Mouse (Mus musculus) kidney, adult 10 weeks (tissue): Measurements from ENCODE around the gene Gpr157. TPM values are rescaled to one million over a fixed set of nuclear protein-coding genes. Genes with fewer than 3 reads are reported as not detected.

Experiments
- polyA plus RNA-seq: library from polyadenylated mRNA; stranded (reverse); fragments of 350-450 nt; fragmentation: Illumina TruSeq; extraction: RNeasy Lipid Tissue Mini Kit (QIAGEN cat#74804); gene quantifications from one replicate; pipeline ENCODE4 v1.2.3, GENCODE M21; 2014; ENCODE audit warnings: low read depth, low replicate concordance

Gene Gpr157
- polyA plus RNA-seq = 0.20 TPM

GRCm38 (mm10) chr4:150087161-150087889, at the start of gene Gpr157:
Gene Gpr157 (plus strand): TSS chr4:150087365.

GRCm38 (mm10) chr4:150119055-150119454, 31.9 kb downstream of the Gpr157 start, which contains the start of gene Slc2a5:
Gene Slc2a5 (plus strand): TSS chr4:150119283.

Other genes with a start within 250 kb of the Gpr157 start
- gene Spsb1, start 132.3 kb upstream of the Gpr157 start, polyA plus RNA-seq = 1.0 TPM
- 21.4 TPM for gene H6pd, start 78.3 kb upstream of the Gpr157 start, polyA plus RNA-seq
- gene Slc2a5, start 31.9 kb downstream of the Gpr157 start, polyA plus RNA-seq = 14.3 TPM
- not detected for gene Slc2a7, start 61.6 kb downstream of the Gpr157 start, polyA plus RNA-seq
- gene Car6, start 114.0 kb downstream of the Gpr157 start, polyA plus RNA-seq = not detected
- 265 TPM for gene Eno1, start 149.4 kb downstream of the Gpr157 start, polyA plus RNA-seq
- 28.1 TPM for gene Rere, start 194.3 kb downstream of the Gpr157 start, polyA plus RNA-seq